Mouse (Mus musculus) bone marrow, adult 2 months (tissue): ENCODE measurements around the gene Rrp12.

ENCODE experiments used
- CTCF ChIP-seq: fragments of 200-500 bp; IDR thresholded peaks from 2 replicates; pipeline ENCODE4 v1.5.1; 2011; ENCODE audit warnings: low read length, control low read depth; ENCODE audit not compliant: control insufficient read depth, insufficient read depth
- POLR2A ChIP-seq: fragments of 200-500 bp; IDR thresholded peaks from 2 replicates; pipeline ENCODE4 v1.6.1; 2011; ENCODE audit warnings: low read depth, mild to moderate bottlenecking, control low read depth, low read length, borderline replicate concordance; ENCODE audit not compliant: control insufficient read depth

DNA sequence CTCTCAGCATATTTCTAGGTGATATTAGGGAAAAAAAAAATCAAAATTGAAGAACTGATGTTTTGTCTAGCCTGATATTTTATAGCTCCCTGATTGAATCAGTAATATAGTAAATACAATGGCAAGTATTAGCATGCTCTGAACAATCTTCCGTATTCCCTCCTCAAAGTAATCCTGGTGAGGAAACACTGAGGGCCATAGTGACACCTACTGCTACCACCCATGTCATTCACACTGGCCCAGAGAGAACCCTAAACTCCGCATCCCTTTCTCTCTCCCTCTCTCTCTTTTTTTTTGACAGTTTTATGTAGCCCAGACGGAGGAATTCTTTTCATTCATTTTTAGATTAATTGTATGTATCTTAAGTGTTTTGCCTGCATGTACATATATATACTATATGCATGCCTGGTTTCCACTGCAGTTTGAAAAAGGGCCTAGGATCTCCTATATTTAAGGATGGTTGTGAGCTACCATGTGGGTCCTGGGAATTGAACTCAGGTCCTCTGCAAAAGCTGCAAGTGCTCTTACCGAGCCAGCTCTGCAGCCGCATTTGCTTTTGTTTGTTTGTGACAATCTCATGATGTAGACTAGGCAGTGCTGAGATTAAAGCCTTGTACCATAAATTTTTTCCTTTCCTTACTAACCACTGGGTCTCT, 24.6 kb upstream of the Rrp12 start:
- TF ChIP-seq CTCF (no peak), POLR2A (no peak)
